15 mouse cellular contexts compared by ENCODE assay signal in the genomic region with DNA sequence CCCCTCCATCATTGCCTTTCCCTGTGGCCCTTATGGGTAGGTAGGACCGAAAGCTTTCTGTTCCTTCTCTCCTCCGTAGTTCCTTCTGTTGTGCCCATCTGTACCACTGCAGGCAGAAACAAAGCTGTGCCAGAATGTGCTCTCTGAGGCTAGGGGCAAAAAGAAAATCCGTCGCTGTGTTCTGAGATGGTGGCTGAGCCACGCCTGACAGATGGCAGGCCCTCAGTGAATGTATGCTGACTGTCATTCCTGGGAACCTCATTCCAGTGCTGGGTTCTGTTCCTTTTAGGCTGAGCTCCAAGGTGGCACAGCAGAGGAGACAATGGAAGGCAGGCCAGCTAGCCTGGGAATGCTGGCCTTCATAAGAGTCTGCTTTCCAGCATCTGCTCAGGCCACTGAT. TPM values are rescaled to one million over a fixed set of nuclear protein-coding genes. Genes with fewer than 3 reads are reported as not detected.
A peak's percentile ranks its signal among the peaks of the same experiment; 100 is the strongest.
DNase-seq lines count a peak whose midpoint lies in the region; ATAC-seq lines count a peak whose summit lies in the region.
"Had no signal": no experiment of that assay in that cellular context is flagged by ENCODE, and none has a peak within 500 bp of the region (broad histone marks: within the 10 kb centered on the region; RNA-seq: fewer than 3 reads in every experiment).

No protein-coding gene starts in this region.

- H3K4me1 ChIP-seq in hindbrain, embryonic 10.5 days (replicated peaks): peaks cover 14% of the 10 kb centered on the region
- H3K4me1 ChIP-seq in hindbrain, embryonic 11.5 days (replicated peaks; ENCODE audit: control insufficient read depth, insufficient read depth, low read length): no peaks in the 10 kb centered on the region
- H3K4me1 ChIP-seq in embryonic facial prominence, embryonic 10.5 days: peaks cover 39% of the 10 kb centered on the region
- peaks cover 16% of the 10 kb centered on the region for H3K4me1 ChIP-seq in hindbrain, embryonic 15.5 days (replicated peaks)

- 75% methylated on average over 5 of the region's 5 CpGs for WGBS in hindbrain, embryonic 10.5 days
- 77% methylated on average over 5 of the region's 5 CpGs for WGBS in hindbrain, embryonic 11.5 days
- WGBS in embryonic facial prominence, embryonic 10.5 days: 76% methylated on average over 5 of the region's 5 CpGs
- 55% methylated on average over 5 of the region's 5 CpGs for WGBS in hindbrain, embryonic 15.5 days

- no peak overlapping the region for H3K4me2 ChIP-seq in hindbrain, embryonic 11.5 days (replicated peaks; ENCODE audit: low read depth, low read length)
- no peak overlapping the region for H3K4me2 ChIP-seq in hindbrain, embryonic 15.5 days
- H3K4me2 ChIP-seq: intestine, embryonic 15.5 days had no signal

- DNase-seq in hindbrain, embryonic 10.5 days (ENCODE audit: low spot score): no peak
- DNase-seq in hindbrain, embryonic 11.5 days (ENCODE audit: low spot score): no peak
- DNase-seq in embryonic facial prominence, embryonic 10.5 days (ENCODE audit: low spot score): no peak
- no peak for DNase-seq in ovary, postnatal 10 days (ENCODE audit: low spot score)
- DNase-seq in adrenal gland, postnatal 10 days: no peak
- DNase-seq in lung, adult 18-20 months: no peak
- DNase-seq: heart, adult 18-20 months; kidney, postnatal 4 days; liver; lung, postnatal 10 days had no signal

- peak overlapping the region; percentile 3 for H3K27ac ChIP-seq in hindbrain, embryonic 10.5 days
- no peak overlapping the region for H3K27ac ChIP-seq in hindbrain, embryonic 11.5 days (ENCODE audit: low read depth, low read length)
- H3K27ac ChIP-seq in embryonic facial prominence, embryonic 10.5 days (replicated peaks): peak overlapping the region; percentile 45; the same call in 1 of the 2 replicates
- no peak overlapping the region for H3K27ac ChIP-seq in hindbrain, embryonic 15.5 days (replicated peaks)
- H3K27ac ChIP-seq: intestine, embryonic 15.5 days had no signal

- no peak overlapping the region for H3K4me3 ChIP-seq in hindbrain, embryonic 10.5 days
- no peak overlapping the region for H3K4me3 ChIP-seq in hindbrain, embryonic 11.5 days (ENCODE audit: low read depth, low read length)
- no peak overlapping the region for H3K4me3 ChIP-seq in embryonic facial prominence, embryonic 10.5 days
- H3K4me3 ChIP-seq in hindbrain, embryonic 15.5 days: no peak overlapping the region
- H3K4me3 ChIP-seq: intestine, embryonic 15.5 days had no signal

- H3K9ac ChIP-seq in hindbrain, embryonic 11.5 days (ENCODE audit: low read depth, low read length): no peak overlapping the region
- no peak overlapping the region for H3K9ac ChIP-seq in hindbrain, embryonic 15.5 days
- H3K9ac ChIP-seq: intestine, embryonic 15.5 days had no signal

- H3K36me3 ChIP-seq in hindbrain, embryonic 10.5 days: no peaks in the 10 kb centered on the region
- H3K36me3 ChIP-seq in hindbrain, embryonic 11.5 days (ENCODE audit: control insufficient read depth, insufficient read depth, low read length): no peaks in the 10 kb centered on the region
- no peaks in the 10 kb centered on the region for H3K36me3 ChIP-seq in embryonic facial prominence, embryonic 10.5 days (replicated peaks)
- H3K36me3 ChIP-seq in hindbrain, embryonic 15.5 days: no peaks in the 10 kb centered on the region
- H3K36me3 ChIP-seq: intestine, embryonic 15.5 days had no signal

- H3K27me3 ChIP-seq in hindbrain, embryonic 10.5 days (ENCODE audit: insufficient read depth, poor library complexity, severe bottlenecking): no peaks in the 10 kb centered on the region; the same call in 1 of the 2 replicates
- H3K27me3 ChIP-seq in hindbrain, embryonic 11.5 days (ENCODE audit: control insufficient read depth, insufficient read depth, low read length): no peaks in the 10 kb centered on the region
- no peaks in the 10 kb centered on the region for H3K27me3 ChIP-seq in embryonic facial prominence, embryonic 10.5 days (replicated peaks; ENCODE audit: low read depth, poor library complexity, severe bottlenecking)
- H3K27me3 ChIP-seq in hindbrain, embryonic 15.5 days: no peaks in the 10 kb centered on the region
- H3K27me3 ChIP-seq: intestine, embryonic 15.5 days had no signal

- H3K9me3 ChIP-seq in hindbrain, embryonic 10.5 days: no peaks in the 10 kb centered on the region
- no peaks in the 10 kb centered on the region for H3K9me3 ChIP-seq in hindbrain, embryonic 11.5 days (ENCODE audit: control insufficient read depth, low read length)
- no peaks in the 10 kb centered on the region for H3K9me3 ChIP-seq in embryonic facial prominence, embryonic 10.5 days
- no peaks in the 10 kb centered on the region for H3K9me3 ChIP-seq in hindbrain, embryonic 15.5 days
- H3K9me3 ChIP-seq: intestine, embryonic 15.5 days had no signal

- no peak for ATAC-seq in hindbrain, embryonic 11.5 days (ENCODE audit: low FRiP score)
- ATAC-seq in cerebellum, adult (ENCODE audit: insufficient number of reproducible peaks, low FRiP score, low TSS enrichment): peak; percentile 91
- peak; percentile 79 for ATAC-seq in hindbrain, embryonic 15.5 days (ENCODE audit: low FRiP score, low read depth)
- ATAC-seq: intestine, embryonic 15.5 days had no signal

RNA-seq across cellular contexts. Expression of gene Boc, which starts 54.0 kb away (rescaled TPM):
- polyA plus RNA-seq in hindbrain, embryonic 10.5 days (2016; fragmentation: Nextera tagmentation; extraction: Ambion mirVana): 36.0 and 43.9 TPM in 2 replicates
- 34.3 and 41.7 TPM in 2 replicates for polyA plus RNA-seq in hindbrain, embryonic 11.5 days (2014; fragmentation: Nextera tagmentation; extraction: Ambion mirVana)
- 14.2 and 14.3 TPM in 2 replicates for polyA plus RNA-seq in embryonic facial prominence, embryonic 10.5 days (2016; fragmentation: Nextera tagmentation; extraction: Ambion mirVana)
- polyA plus RNA-seq in hindbrain, embryonic 15.5 days (2015; fragmentation: Nextera tagmentation; extraction: Ambion mirVana): 15.8 and 19.4 TPM in 2 replicates
- 10 to 100 TPM; 33.5 to 35.9 TPM for total RNA-seq in adrenal gland, postnatal 10 days (2021)
- total RNA-seq: MEL; monocyte, adult 5-6 weeks had no signal

Comparison
In these comparisons a context has a peak if more than half of its experiments do, and no peak if none do; other contexts are left out.
1. H3K27ac ChIP-seq: peak in hindbrain, embryonic 10.5 days (single experiment) and embryonic facial prominence, embryonic 10.5 days (single experiment); none in hindbrain, embryonic 11.5 days (single experiment) and hindbrain, embryonic 15.5 days (single experiment).